Mouse (Mus musculus): Measurements from ENCODE around the gene Clp1. TPM values are rescaled to one million over a fixed set of nuclear protein-coding genes. Genes with fewer than 3 reads are reported as not detected.
"Not testable (repeated sequence)": the region's sequence is repeated elsewhere in the genome, so short reads cannot be mapped to it uniquely, and the experiment has no call there.

Gene Clp1
- polyA plus RNA-seq, 1 experiment = 0.70 TPM

DNA sequence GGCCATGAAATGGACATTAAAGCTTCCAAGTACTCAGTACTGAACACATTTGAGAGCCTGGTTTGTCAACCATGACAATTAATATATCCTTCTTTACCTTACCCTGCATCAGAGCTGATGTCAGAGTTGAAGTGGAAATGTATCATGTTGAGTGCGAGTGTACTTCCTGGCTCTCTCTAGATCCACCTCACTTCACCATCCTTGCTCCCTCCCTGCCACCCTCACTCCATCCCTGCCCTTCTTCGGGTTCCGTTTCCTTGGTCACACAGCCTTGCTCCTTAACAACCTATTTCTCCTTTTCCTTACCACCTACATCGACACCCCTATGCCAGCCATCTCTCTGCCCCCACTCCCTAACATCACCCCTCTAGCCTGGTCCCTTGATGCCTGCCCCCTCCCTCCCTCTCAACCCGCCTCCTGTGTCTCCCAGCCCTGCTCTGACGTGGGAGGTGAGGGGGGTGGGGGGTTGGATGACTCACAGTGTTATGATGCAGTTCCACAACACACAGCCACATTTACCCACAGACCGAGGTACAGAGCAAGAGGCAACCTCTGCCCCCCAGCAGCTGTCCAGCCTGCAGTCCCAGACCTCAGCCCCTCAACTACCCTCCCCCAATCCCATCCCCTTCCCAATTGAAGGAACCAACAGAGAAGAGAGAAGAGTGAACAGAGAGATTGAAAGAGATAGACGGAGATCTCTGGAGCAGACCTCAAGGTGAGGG is 6.6 kb upstream of the Clp1 start, which contains the start of gene Ypel4:
Gene Ypel4, plus strand, starts transcription at position 480 of the 722 bp plus-strand sequence.
- Histone ChIP-seq H3K9me3 (no peaks in the 10 kb centered on the region), H3K36me3 (replicated peaks; ENCODE audit: low read length) (no peaks in the 10 kb centered on the region), H3K27me3 (replicated peaks) (peaks cover 41% of the 10 kb centered on the region), H3K4me3 (replicated peaks) (peak within 1 kb of the TSS; percentile 91), H3K4me1 (peaks cover 60% of the 10 kb centered on the region)
- TF ChIP-seq GATA1 (IDR thresholded peaks at IDR 0.05; ENCODE audit: borderline replicate concordance, low read length) (no peak), FLI1 (IDR thresholded peaks at IDR 0.05; ENCODE audit: low read length) (no peak)

DNA sequence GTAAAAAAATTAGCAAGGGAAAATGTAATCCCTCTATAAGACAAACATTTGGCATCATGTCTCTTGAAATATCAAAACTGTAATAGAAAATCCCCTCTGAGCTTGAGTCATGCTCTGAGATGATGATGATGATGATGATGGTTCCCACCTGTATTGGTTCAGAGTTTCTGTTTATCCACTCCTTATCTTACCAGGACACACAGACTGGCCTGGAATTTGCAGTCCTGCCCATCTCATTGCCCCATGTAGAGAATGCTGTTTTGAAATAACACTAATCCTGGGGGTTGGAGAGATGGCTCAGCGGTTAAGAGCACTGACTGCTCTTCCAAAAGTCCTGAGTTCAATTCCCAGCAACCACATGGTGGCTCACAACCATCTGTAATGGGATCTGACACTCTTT is 5.2 kb upstream of the Clp1 start:
- Histone ChIP-seq H3K9me3 (no peaks in the 10 kb centered on the region), H3K4me1 (peaks cover 53% of the 10 kb centered on the region), H3K27me3 (replicated peaks) (peaks cover 37% of the 10 kb centered on the region), H3K4me3 (replicated peaks) (no peak overlapping the region), H3K36me3 (replicated peaks; ENCODE audit: low read length) (no peaks in the 10 kb centered on the region)
- TF ChIP-seq FLI1 (IDR thresholded peaks at IDR 0.05; ENCODE audit: low read length) (no peak), GATA1 (IDR thresholded peaks at IDR 0.05; ENCODE audit: borderline replicate concordance, low read length) (no peak)

DNA sequence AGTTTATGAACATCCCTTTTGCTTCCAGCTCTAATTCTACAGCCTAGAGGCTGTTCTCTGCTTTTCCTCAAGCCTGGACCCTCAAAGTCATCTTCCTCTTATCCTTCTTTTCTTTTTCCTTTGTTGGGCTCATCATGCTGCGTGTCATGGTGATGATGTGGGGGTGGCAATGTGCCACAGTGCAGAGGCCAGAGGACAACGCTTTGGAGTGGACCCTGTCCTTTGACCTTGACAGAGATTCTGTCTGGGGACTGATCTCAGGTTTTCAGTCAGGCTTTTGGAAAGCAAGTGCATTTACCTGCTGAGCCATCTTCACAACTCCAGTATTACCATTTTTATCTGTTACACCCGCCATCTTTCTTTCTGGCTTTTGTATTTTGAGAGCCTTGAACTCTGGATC is 4.1 kb upstream of the Clp1 start:
- Histone ChIP-seq H3K4me1 (peaks cover 45% of the 10 kb centered on the region), H3K4me3 (replicated peaks) (no peak overlapping the region), H3K27me3 (replicated peaks) (peaks cover 25% of the 10 kb centered on the region), H3K36me3 (replicated peaks; ENCODE audit: low read length) (no peaks in the 10 kb centered on the region), H3K9me3 (no peaks in the 10 kb centered on the region)
- TF ChIP-seq FLI1 (IDR thresholded peaks at IDR 0.05; ENCODE audit: low read length) = no peak
- TF ChIP-seq GATA1 (IDR thresholded peaks at IDR 0.05; ENCODE audit: borderline replicate concordance, low read length) = no peak

DNA sequence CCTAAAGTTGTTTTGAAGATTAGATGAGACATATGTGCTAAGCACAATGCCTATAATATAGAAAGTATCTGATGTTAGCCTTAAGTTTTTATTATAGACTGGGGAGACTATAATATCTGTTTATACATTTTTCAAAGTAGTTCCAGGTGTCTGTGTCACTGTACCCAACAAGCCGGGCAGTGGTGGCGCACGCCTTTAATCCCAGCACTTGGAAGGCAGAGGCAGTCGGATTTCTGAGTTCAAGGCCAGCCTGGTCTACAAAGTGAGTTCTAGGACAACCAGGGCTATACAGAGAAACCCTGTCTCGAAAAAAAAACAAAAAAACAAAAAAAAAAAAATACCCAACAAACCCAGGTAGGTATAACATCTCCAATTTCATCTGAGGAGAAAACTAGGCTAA is 1.0 kb upstream of the Clp1 start:
- Histone ChIP-seq H3K36me3 (replicated peaks; ENCODE audit: low read length) (peaks cover 29% of the 10 kb centered on the region), H3K4me1 (peaks cover 44% of the 10 kb centered on the region)
- not testable (repeated sequence) for H3K9me3 ChIP-seq; H3K27me3 ChIP-seq (replicated peaks); H3K4me3 ChIP-seq (replicated peaks)

DNA sequence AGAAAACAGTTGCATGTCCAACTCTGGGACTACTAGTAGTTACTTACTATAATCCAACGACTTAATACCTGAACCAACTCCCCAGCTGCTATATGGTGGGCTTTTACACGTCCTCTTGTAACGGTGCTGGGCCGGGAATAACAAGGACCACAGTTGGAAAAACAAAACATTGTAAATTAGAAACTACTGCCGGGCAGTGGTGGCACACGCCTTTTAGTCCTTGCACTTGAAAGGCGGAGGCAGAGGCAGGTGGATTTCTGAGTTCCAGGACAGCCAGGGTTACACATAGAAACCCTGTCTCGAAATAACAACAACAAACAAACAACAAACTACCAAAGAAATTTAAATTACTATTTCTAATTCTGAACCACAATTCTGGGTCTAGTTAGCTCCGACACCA is 434 bp downstream of the Clp1 start:
- H3K4me3 ChIP-seq (replicated peaks) = peak overlapping the region; percentile 95
- H3K4me1 ChIP-seq = peaks cover 42% of the 10 kb centered on the region
- H3K9me3 ChIP-seq = no peaks in the 10 kb centered on the region
- TF ChIP-seq GATA1 (IDR thresholded peaks at IDR 0.05; ENCODE audit: borderline replicate concordance, low read length) = no peak
- TF ChIP-seq FLI1 (IDR thresholded peaks at IDR 0.05; ENCODE audit: low read length) = no peak
- H3K36me3 ChIP-seq (replicated peaks; ENCODE audit: low read length) = peaks cover 41% of the 10 kb centered on the region
- no peaks in the 10 kb centered on the region for H3K27me3 ChIP-seq (replicated peaks)

DNA sequence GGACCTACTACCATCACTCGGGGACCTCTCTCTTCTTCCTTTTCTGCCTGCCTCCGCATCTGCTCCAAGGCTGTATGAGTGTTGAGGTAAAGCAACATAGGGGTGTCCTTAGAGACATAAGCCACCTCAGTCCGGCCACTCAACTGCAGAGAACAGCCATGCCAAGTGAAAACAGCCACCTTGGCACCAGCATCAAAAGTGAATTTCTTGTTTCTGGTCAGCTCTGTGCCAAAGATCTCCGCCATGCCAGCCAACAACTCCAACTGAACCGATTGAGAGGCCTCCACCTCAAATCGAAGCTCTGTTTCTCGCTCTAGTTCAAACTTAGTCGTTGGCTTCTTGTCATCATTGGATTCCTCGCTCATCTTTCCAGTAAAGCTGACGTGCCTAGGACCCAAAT is 1.4 kb downstream of the Clp1 start:
- no peaks in the 10 kb centered on the region for H3K9me3 ChIP-seq
- H3K27me3 ChIP-seq (replicated peaks) = no peaks in the 10 kb centered on the region
- peaks cover 46% of the 10 kb centered on the region for H3K4me1 ChIP-seq
- peak overlapping the region; percentile 95 for H3K4me3 ChIP-seq (replicated peaks)
- peaks cover 49% of the 10 kb centered on the region for H3K36me3 ChIP-seq (replicated peaks; ENCODE audit: low read length)
- no peak for TF ChIP-seq GATA1 (IDR thresholded peaks at IDR 0.05; ENCODE audit: borderline replicate concordance, low read length)
- no peak for TF ChIP-seq FLI1 (IDR thresholded peaks at IDR 0.05; ENCODE audit: low read length)

DNA sequence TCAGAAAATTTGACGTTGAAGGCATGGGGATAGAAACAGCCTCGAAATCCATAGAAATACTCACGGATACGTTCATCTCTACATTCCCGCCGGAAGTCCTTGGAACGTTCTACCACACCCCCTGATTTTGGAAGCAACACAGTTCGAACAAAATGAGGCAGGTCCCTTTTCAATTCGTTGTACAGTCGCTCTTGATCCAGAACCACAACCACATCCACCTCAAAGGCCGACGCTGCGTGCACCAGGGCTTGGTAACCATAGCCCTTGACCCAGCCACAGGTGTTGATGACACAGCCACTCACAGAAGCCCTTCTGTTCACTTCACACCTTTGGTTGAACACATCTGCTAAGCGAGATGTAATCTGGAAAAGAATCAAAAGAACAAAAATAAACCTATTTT is 3.3 kb downstream of the Clp1 start:
- Histone ChIP-seq H3K9me3 (no peaks in the 10 kb centered on the region), H3K4me1 (peaks cover 46% of the 10 kb centered on the region), H3K36me3 (replicated peaks; ENCODE audit: low read length) (peaks cover 49% of the 10 kb centered on the region), H3K4me3 (replicated peaks) (no peak overlapping the region), H3K27me3 (replicated peaks) (no peaks in the 10 kb centered on the region)
- no peak for TF ChIP-seq GATA1 (IDR thresholded peaks at IDR 0.05; ENCODE audit: borderline replicate concordance, low read length)
- TF ChIP-seq FLI1 (IDR thresholded peaks at IDR 0.05; ENCODE audit: low read length) = no peak

DNA sequence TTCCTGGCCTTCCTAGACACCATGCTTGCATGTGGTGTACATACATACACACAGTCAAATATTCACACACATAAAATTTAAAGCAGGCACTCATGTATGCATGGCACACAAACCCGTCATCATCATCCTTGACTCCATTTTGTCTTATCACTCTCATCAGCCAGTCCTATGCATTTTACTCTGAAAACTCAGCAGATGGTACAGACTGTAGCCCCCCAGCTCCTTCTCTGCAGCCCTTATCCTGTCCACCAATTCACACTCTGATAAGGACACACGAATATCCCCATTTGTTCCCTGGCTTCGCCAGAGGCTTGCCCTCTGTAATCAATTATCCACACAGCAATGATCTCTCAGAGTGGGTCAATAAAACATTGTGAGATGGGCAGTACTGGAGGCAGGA is 6.0 kb downstream of the Clp1 start:
- no peaks in the 10 kb centered on the region for H3K9me3 ChIP-seq
- no peak overlapping the region for H3K4me3 ChIP-seq (replicated peaks)
- H3K27me3 ChIP-seq (replicated peaks) = no peaks in the 10 kb centered on the region
- no peak for TF ChIP-seq GATA1 (IDR thresholded peaks at IDR 0.05; ENCODE audit: borderline replicate concordance, low read length)
- TF ChIP-seq FLI1 (IDR thresholded peaks at IDR 0.05; ENCODE audit: low read length) = no peak
- H3K4me1 ChIP-seq = peaks cover 46% of the 10 kb centered on the region
- H3K36me3 ChIP-seq (replicated peaks; ENCODE audit: low read length) = peaks cover 49% of the 10 kb centered on the region

DNA sequence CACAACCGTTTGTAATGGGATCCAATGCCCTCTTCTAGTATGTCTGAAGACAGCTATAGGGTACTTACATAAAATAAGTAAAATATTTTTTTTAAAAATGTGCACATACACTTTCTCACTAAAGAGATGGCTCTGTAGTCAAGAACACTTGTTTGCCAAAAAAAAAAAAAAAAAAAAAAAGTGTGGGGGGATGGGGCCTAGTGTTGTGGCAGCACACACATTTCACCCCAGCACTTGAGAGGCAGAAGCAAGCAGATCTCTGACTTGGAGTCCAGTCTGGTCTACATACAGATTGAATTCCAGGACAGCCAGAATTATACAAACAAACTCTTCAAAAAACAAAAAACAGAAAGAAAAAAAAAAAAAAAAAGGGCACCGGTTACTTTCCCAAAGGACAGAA is 6.4 kb downstream of the Clp1 start:
- no peaks in the 10 kb centered on the region for H3K9me3 ChIP-seq
- peaks cover 45% of the 10 kb centered on the region for H3K36me3 ChIP-seq (replicated peaks; ENCODE audit: low read length)
- H3K4me1 ChIP-seq = peaks cover 42% of the 10 kb centered on the region
- no peak for TF ChIP-seq FLI1 (IDR thresholded peaks at IDR 0.05; ENCODE audit: low read length)
- TF ChIP-seq GATA1 (IDR thresholded peaks at IDR 0.05; ENCODE audit: borderline replicate concordance, low read length) = no peak
- H3K27me3 ChIP-seq (replicated peaks) = no peaks in the 10 kb centered on the region
- H3K4me3 ChIP-seq (replicated peaks) = no peak overlapping the region

DNA sequence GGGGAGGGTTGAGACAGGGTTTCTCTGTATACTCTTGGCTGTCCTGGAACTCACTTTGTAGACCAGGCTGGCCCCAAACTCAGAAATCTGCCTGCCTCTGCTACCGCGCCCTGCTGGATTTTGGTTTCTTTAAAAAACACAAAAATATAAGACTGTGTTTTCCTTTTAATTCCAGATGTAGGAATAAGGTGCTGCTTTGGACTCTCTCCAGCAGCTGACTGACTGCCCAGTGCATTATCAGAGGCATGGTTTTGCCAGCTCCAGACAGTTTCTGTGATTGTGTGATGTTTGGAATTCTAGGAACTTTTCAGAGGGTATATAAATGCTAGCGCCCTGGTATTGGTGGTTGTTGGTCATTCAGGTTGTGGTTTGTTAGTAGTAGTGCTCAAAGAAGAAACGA is 9.8 kb downstream of the Clp1 start:
- no peak overlapping the region for H3K4me3 ChIP-seq (replicated peaks)
- TF ChIP-seq GATA1 (IDR thresholded peaks at IDR 0.05; ENCODE audit: borderline replicate concordance, low read length) = no peak
- no peak for TF ChIP-seq FLI1 (IDR thresholded peaks at IDR 0.05; ENCODE audit: low read length)
- peaks cover 34% of the 10 kb centered on the region for H3K4me1 ChIP-seq

More for the DNA sequence above, 9.8 kb downstream of the Clp1 start:
- Histone ChIP-seq H3K27me3 (replicated peaks) (no peaks in the 10 kb centered on the region), H3K9me3 (no peaks in the 10 kb centered on the region), H3K36me3 (replicated peaks; ENCODE audit: low read length) (peaks cover 14% of the 10 kb centered on the region)
